Mouse (Mus musculus) bone marrow macrophage, adult 2 months (primary cell): ENCODE data around the gene Dnah6.

ENCODE experiments used
- CTCF ChIP-seq: IDR thresholded peaks from 2 replicates; pipeline ENCODE4 v1.5.1; 2012; ENCODE audit warnings: low read depth, mild to moderate bottlenecking, low read length, moderate library complexity
- POLR2A ChIP-seq: IDR thresholded peaks from 2 replicates; pipeline ENCODE4 v1.6.1; 2012; ENCODE audit warnings: mild to moderate bottlenecking, low read depth, low read length, borderline replicate concordance

GRCm38 (mm10) chr6:73182410-73182809 is 39.0 kb downstream of the Dnah6 start:
- no peak for TF ChIP-seq CTCF
- no peak for TF ChIP-seq POLR2A
